Mouse (Mus musculus) embryo, embryonic 11 days (tissue): ENCODE results near the gene Zan.

Experiments used
- DNase-seq: peaks from one replicate; pipeline ENCODE4 v3.0.0-alpha.2; 2015

Gene Zan

GRCm38 (mm10) chr5:137476964-137477363, at the start of gene Zan:
Gene Zan (minus strand): TSS chr5:137477064.
- DNase-seq, result no peak

GRCm38 (mm10) chr5:137526192-137526936, 49.5 kb upstream of the Zan start:
- peak; percentile 60 for DNase-seq

- no peak for DNase-seq
Measured at GRCm38 (mm10) chr5:137525511-137525910, 48.6 kb upstream of the Zan start.

- DNase-seq, result no peak
Measured at GRCm38 (mm10) chr5:137524671-137525070, 47.8 kb upstream of the Zan start.

- DNase-seq, result no peak
Measured at GRCm38 (mm10) chr5:137524251-137524515, 47.3 kb upstream of the Zan start.

- no peak for DNase-seq
Measured at GRCm38 (mm10) chr5:137523396-137524250, 46.8 kb upstream of the Zan start.

- no peak for DNase-seq
Measured at GRCm38 (mm10) chr5:137522711-137523110, 45.8 kb upstream of the Zan start.

GRCm38 (mm10) chr5:137521861-137522260, 45.0 kb upstream of the Zan start:
- no peak for DNase-seq

GRCm38 (mm10) chr5:137519691-137520550, 43.1 kb upstream of the Zan start:
- DNase-seq, result no peak

GRCm38 (mm10) chr5:137518436-137518835, 41.6 kb upstream of the Zan start, which contains the start of gene Gigyf1:
Gene Gigyf1 (plus strand): TSS chr5:137518548.
- peak; percentile 48 for DNase-seq

GRCm38 (mm10) chr5:137514811-137515210, 37.9 kb upstream of the Zan start:
- DNase-seq, result no peak

- DNase-seq, result no peak
Measured at GRCm38 (mm10) chr5:137513951-137514721, 37.3 kb upstream of the Zan start.

GRCm38 (mm10) chr5:137512847-137513794, 36.3 kb upstream of the Zan start:
- peak; percentile 81 for DNase-seq

GRCm38 (mm10) chr5:137511706-137512105, 34.8 kb upstream of the Zan start:
- no peak for DNase-seq

- peak; percentile 56 for DNase-seq
Measured at GRCm38 (mm10) chr5:137510573-137511390, 33.9 kb upstream of the Zan start.

- peak; percentile 88 for DNase-seq
Measured at GRCm38 (mm10) chr5:137510014-137510501, 33.2 kb upstream of the Zan start.

GRCm38 (mm10) chr5:137504041-137504440, 27.2 kb upstream of the Zan start:
- peak; percentile 29 for DNase-seq

- peak; percentile 93 for DNase-seq
Measured at GRCm38 (mm10) chr5:137502667-137503110, 25.8 kb upstream of the Zan start.

GRCm38 (mm10) chr5:137501709-137502666, 25.1 kb upstream of the Zan start, which contains the start of gene Pop7:
Gene Pop7 (minus strand): TSS chr5:137502518.
- peak; percentile 100 for DNase-seq
